23 mouse cellular contexts compared by ENCODE assay signal in genomic region chr8:70960703-70961472, GRCm38 (mm10). TPM values are rescaled to one million over a fixed set of nuclear protein-coding genes. Genes with fewer than 3 reads are reported as not detected.
A peak's percentile ranks its signal among the peaks of the same experiment; 100 is the strongest.
DNase-seq lines count a peak whose midpoint lies in the region; ATAC-seq and TF ChIP-seq lines count a peak whose summit lies in the region.
"Had no signal": no experiment of that assay in that cellular context is flagged by ENCODE, and none has a peak within 500 bp of the region (broad histone marks: within the 10 kb centered on the region; RNA-seq: fewer than 3 reads in every experiment).

No protein-coding gene starts in this region.

- no peak for TF ChIP-seq CTCF in lung, embryonic 14.5 days (IDR thresholded peaks at IDR 0.05; ENCODE audit: low read depth)

- peak; percentile 51 for DNase-seq in heart, adult 11 months
- peak; percentile 60 for DNase-seq in lung, embryonic 14.5 days
- no peak for DNase-seq in lung, postnatal 25 days (ENCODE audit: low spot score)
- peak; percentile 2 for DNase-seq in ES-CJ7 (ENCODE audit: low read depth, low spot score)
- peak; percentile 13 for DNase-seq in large intestine, adult 2 months (ENCODE audit: low read depth, low spot score)
- no peak for DNase-seq in cerebellum, adult 8-10 months
- no peak for DNase-seq in right cerebral cortex, adult 2 months (ENCODE audit: low spot score in 2 of 2)
- DNase-seq: adrenal gland, postnatal 14 days; cerebellum, adult 11-12 months; cerebellum, adult 9-11 months; cerebellum, postnatal 36 days; gastrocnemius, postnatal 10 days; heart, postnatal 4 days had no signal

- H3K9me3 ChIP-seq in heart, embryonic 11.5 days (replicated peaks; ENCODE audit: control insufficient read depth, low read length) = no peaks in the 10 kb centered on the region
- H3K9me3 ChIP-seq in lung, embryonic 14.5 days (ENCODE audit: low read depth, low read length) = no peaks in the 10 kb centered on the region
- H3K9me3 ChIP-seq: embryonic facial prominence, embryonic 15.5 days; forebrain, embryonic 10.5 days; forebrain, embryonic 15.5 days; heart, embryonic 13.5 days; hindbrain, embryonic 12.5 days had no signal

- H3K27ac ChIP-seq in heart, embryonic 11.5 days (ENCODE audit: low read depth, low read length) = no peak overlapping the region
- no peak overlapping the region for H3K27ac ChIP-seq in lung, embryonic 14.5 days (ENCODE audit: low read depth)
- H3K27ac ChIP-seq: embryonic facial prominence, embryonic 15.5 days; forebrain, embryonic 10.5 days; forebrain, embryonic 15.5 days; heart, embryonic 13.5 days; hindbrain, embryonic 12.5 days had no signal

- no peak overlapping the region for H3K4me2 ChIP-seq in heart, embryonic 11.5 days
- no peak overlapping the region for H3K4me2 ChIP-seq in lung, embryonic 14.5 days
- H3K4me2 ChIP-seq: embryonic facial prominence, embryonic 15.5 days; forebrain, embryonic 15.5 days; heart, embryonic 13.5 days; hindbrain, embryonic 12.5 days had no signal

- H3K4me3 ChIP-seq in heart, embryonic 11.5 days (ENCODE audit: low read depth, low read length) = no peak overlapping the region
- H3K4me3 ChIP-seq in lung, embryonic 14.5 days (ENCODE audit: low read depth, low read length) = no peak overlapping the region
- H3K4me3 ChIP-seq: embryonic facial prominence, embryonic 15.5 days; erythroblast, embryonic 14.5 days; forebrain, embryonic 10.5 days; forebrain, embryonic 15.5 days; heart, embryonic 13.5 days; hindbrain, embryonic 12.5 days had no signal

- no peaks in the 10 kb centered on the region for H3K36me3 ChIP-seq in heart, embryonic 11.5 days (ENCODE audit: control insufficient read depth, insufficient read depth, low read length)
- H3K36me3 ChIP-seq in lung, embryonic 14.5 days (ENCODE audit: insufficient read depth) = no peaks in the 10 kb centered on the region
- H3K36me3 ChIP-seq: embryonic facial prominence, embryonic 15.5 days; forebrain, embryonic 10.5 days; forebrain, embryonic 15.5 days; heart, embryonic 13.5 days; hindbrain, embryonic 12.5 days had no signal

- H3K27me3 ChIP-seq in heart, embryonic 11.5 days (ENCODE audit: control insufficient read depth, insufficient read depth, low read length) = no peaks in the 10 kb centered on the region
- H3K27me3 ChIP-seq in lung, embryonic 14.5 days (ENCODE audit: insufficient read depth, low read length) = no peaks in the 10 kb centered on the region
- H3K27me3 ChIP-seq: embryonic facial prominence, embryonic 15.5 days; forebrain, embryonic 15.5 days had no signal

- H3K4me1 ChIP-seq in heart, embryonic 11.5 days (ENCODE audit: control insufficient read depth, insufficient read depth, low read length) = no peaks in the 10 kb centered on the region
- H3K4me1 ChIP-seq in lung, embryonic 14.5 days (ENCODE audit: insufficient read depth) = no peaks in the 10 kb centered on the region
- H3K4me1 ChIP-seq: embryonic facial prominence, embryonic 15.5 days; forebrain, embryonic 10.5 days; forebrain, embryonic 15.5 days; heart, embryonic 13.5 days; hindbrain, embryonic 12.5 days had no signal

- 65% methylated on average over 14 of the region's 14 CpGs for WGBS in heart, embryonic 11.5 days (ENCODE audit: insufficient replicate concordance)
- 63% methylated on average over 14 of the region's 14 CpGs for WGBS in lung, embryonic 14.5 days
- WGBS in large intestine, adult 2 months = 47% methylated on average over 14 of the region's 14 CpGs

- ATAC-seq in heart, embryonic 11.5 days (replicated peaks; ENCODE audit: insufficient number of reproducible peaks, low FRiP score, low TSS enrichment) = no peak
- peak; percentile 83 for ATAC-seq in lung, embryonic 14.5 days (ENCODE audit: insufficient read depth)
- ATAC-seq: activated CD4-positive, CD25-positive, alpha-beta regulatory T cell, adult 4 months; forebrain, embryonic 15.5 days; hindbrain, embryonic 16.5 days; inflammation-experienced regulatory T-cells, adult 6 months had no signal

- H3K9ac ChIP-seq in heart, embryonic 11.5 days (ENCODE audit: low read depth, low read length) = no peak overlapping the region
- no peak overlapping the region for H3K9ac ChIP-seq in lung, embryonic 14.5 days
- H3K9ac ChIP-seq: embryonic facial prominence, embryonic 15.5 days; forebrain, embryonic 15.5 days; heart, embryonic 13.5 days; hindbrain, embryonic 12.5 days had no signal

RNA-seq across cellular contexts. Expression of gene Map1s, which starts 55.2 kb away (rescaled TPM):
- 26.0 and 31.1 TPM in 2 replicates for polyA plus RNA-seq in heart, embryonic 11.5 days (2014; fragmentation: Nextera tagmentation; extraction: Ambion mirVana)
- 53.3 and 54.4 TPM in 2 replicates for polyA plus RNA-seq in lung, embryonic 14.5 days (2014; fragmentation: Nextera tagmentation; extraction: Ambion mirVana)
- polyA plus RNA-seq in large intestine, adult 2 months (2012; rRNA removed) = 14.3 and 18.8 TPM in 2 replicates

Comparison
In these comparisons a context has a peak if more than half of its experiments do, and no peak if none do; other contexts are left out.
1. DNase-seq: peak in heart, adult 11 months (single experiment), lung, embryonic 14.5 days (single experiment), ES-CJ7 (single experiment) and large intestine, adult 2 months (single experiment); none in lung, postnatal 25 days (single experiment), cerebellum, adult 8-10 months (single experiment) and right cerebral cortex, adult 2 months (0 of 2).